Mouse (Mus musculus): Measurements from ENCODE around the gene Gpr155.

DNA sequence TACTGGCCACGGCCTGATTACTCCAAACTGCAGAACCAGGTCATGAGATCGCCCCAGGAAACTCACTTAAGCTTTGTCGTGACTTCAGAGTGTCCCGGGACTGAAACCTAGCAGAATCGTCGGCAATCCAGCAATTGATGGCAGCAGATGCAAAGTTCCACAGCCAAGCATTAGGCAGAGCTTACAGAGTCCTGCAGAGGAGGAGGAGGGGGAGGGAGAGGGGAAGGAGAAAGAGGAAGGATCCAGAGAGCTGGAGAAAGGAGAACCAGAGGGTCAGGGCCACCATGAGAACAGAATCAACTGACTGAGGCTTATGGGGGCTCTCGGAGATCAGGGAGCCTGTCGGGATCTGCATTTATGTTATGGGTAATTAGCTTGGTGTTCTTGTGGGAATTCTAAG, 48.0 kb downstream of the Gpr155 start:
- TF ChIP-seq CTCF (IDR thresholded peaks at IDR 0.05; ENCODE audit: low read depth, low read length) = no peak
- TF ChIP-seq POLR2A (IDR thresholded peaks at IDR 0.05; ENCODE audit: extremely low read depth, insufficient read depth, low read length) = no peak
